Mouse (Mus musculus) ES-Bruce4 (cell line): ENCODE data around the gene Tgm1. TPM values are rescaled to one million over a fixed set of nuclear protein-coding genes. Genes with fewer than 3 reads are reported as not detected.

Experiments used
- H3K27ac ChIP-seq: 2 replicates; pipeline ENCODE4 v1.5.1; 2012; ENCODE audit warnings: low read length, inconsistent platforms; ENCODE audit not compliant: insufficient read depth
- H3K27me3 ChIP-seq: 2 replicates; pipeline ENCODE4 v1.6.1; 2012; ENCODE audit warnings: mild to moderate bottlenecking, low read length, inconsistent platforms; ENCODE audit not compliant: control insufficient read depth, poor library complexity, insufficient read depth, severe bottlenecking
- H3K36me3 ChIP-seq: 2 replicates; pipeline ENCODE4 v1.6.1; 2012; ENCODE audit warnings: inconsistent platforms, mild to moderate bottlenecking, low read length, moderate library complexity; ENCODE audit not compliant: control insufficient read depth, poor library complexity, insufficient read depth, severe bottlenecking
- H3K4me1 ChIP-seq: one replicate; pipeline ENCODE4 v1.8.1; 2011; ENCODE audit warnings: low read length; ENCODE audit not compliant: control insufficient read depth, insufficient read depth
- H3K4me3 ChIP-seq: 2 replicates; pipeline ENCODE4 v1.5.1; 2011; ENCODE audit warnings: low read depth, mild to moderate bottlenecking, low read length
- H3K9ac ChIP-seq: 2 replicates; pipeline ENCODE4 v1.6.1; 2012; ENCODE audit warnings: low read depth, mild to moderate bottlenecking, inconsistent platforms; ENCODE audit not compliant: poor library complexity, severe bottlenecking
- H3K9me3 ChIP-seq: replicated peaks from 2 replicates; pipeline ENCODE4 v1.6.1; 2012; ENCODE audit warnings: mild to moderate bottlenecking, low read length, inconsistent platforms; ENCODE audit not compliant: control insufficient read depth, poor library complexity, insufficient read depth, severe bottlenecking
- CTCF ChIP-seq: IDR thresholded peaks from one replicate; pipeline ENCODE4 v1.8.1; 2011; ENCODE audit warnings: low read depth, low read length
- EP300 ChIP-seq: IDR thresholded peaks from 2 replicates; pipeline ENCODE4 v1.6.1; 2011; ENCODE audit warnings: low read depth, low read length; ENCODE audit not compliant: insufficient read depth
- POLR2A ChIP-seq: IDR thresholded peaks from one replicate; pipeline ENCODE4 v1.8.1; 2011; ENCODE audit warnings: low read length; ENCODE audit not compliant: insufficient read depth
- polyA plus RNA-seq: library from polyadenylated mRNA; stranded (reverse); fragments of >200 nt; gene quantifications from 2 replicates; pipeline ENCODE4 v1.2.4, GENCODE M21; 2011; ENCODE audit warnings: low read depth; ENCODE audit not compliant: missing spikeins, insufficient read depth, insufficient read length

Tgm1 gene
- polyA plus RNA-seq, 1 experiment = 24.3 TPM

GRCm38 (mm10) chr14:55737086-55737687 is 23.5 kb upstream of the Tgm1 start:
- H3K36me3 ChIP-seq = no peaks in the 10 kb centered on the region; the same call in 1 of the 2 replicates

GRCm38 (mm10) chr14:55735758-55736157 is 22.0 kb upstream of the Tgm1 start:
- TF ChIP-seq CTCF (no peak), EP300 (no peak), POLR2A (no peak)
- Histone ChIP-seq H3K9ac (no peak overlapping the region), H3K9me3 (no peaks in the 10 kb centered on the region), H3K4me3 (no peak overlapping the region), H3K27me3 (no peaks in the 10 kb centered on the region), H3K27ac (no peak overlapping the region), H3K4me1 (no peaks in the 10 kb centered on the region), H3K36me3 (no peaks in the 10 kb centered on the region; the same call in 1 of the 2 replicates)

More at GRCm38 (mm10) chr14:55737086-55737687, 23.5 kb upstream of the Tgm1 start:
- TF ChIP-seq CTCF (no peak), EP300 (no peak), POLR2A (no peak)
- no peaks in the 10 kb centered on the region for H3K9me3 ChIP-seq
- H3K4me1 ChIP-seq = no peaks in the 10 kb centered on the region
- no peaks in the 10 kb centered on the region for H3K27me3 ChIP-seq
- no peak overlapping the region for H3K27ac ChIP-seq
- no peak overlapping the region for H3K4me3 ChIP-seq
- H3K9ac ChIP-seq = no peak overlapping the region

GRCm38 (mm10) chr14:55735334-55735733 is 21.6 kb upstream of the Tgm1 start:
- Histone ChIP-seq H3K27me3 (no peaks in the 10 kb centered on the region), H3K9me3 (no peaks in the 10 kb centered on the region), H3K36me3 (no peaks in the 10 kb centered on the region; the same call in 1 of the 2 replicates), H3K4me1 (no peaks in the 10 kb centered on the region), H3K4me3 (no peak overlapping the region), H3K27ac (no peak overlapping the region), H3K9ac (no peak overlapping the region)
- TF ChIP-seq EP300 = no peak
- no peak for TF ChIP-seq CTCF
- no peak for TF ChIP-seq POLR2A

- Histone ChIP-seq H3K27ac (no peak overlapping the region), H3K36me3 (no peaks in the 10 kb centered on the region; the same call in 1 of the 2 replicates)
These were observed 21.1 kb upstream of the Tgm1 start for GRCm38 (mm10) chr14:55734869-55735268.

GRCm38 (mm10) chr14:55733889-55734288 is 20.2 kb upstream of the Tgm1 start:
- H3K27ac ChIP-seq = no peak overlapping the region
- no peaks in the 10 kb centered on the region for H3K4me1 ChIP-seq
- no peak for TF ChIP-seq POLR2A
- TF ChIP-seq CTCF = no peak
- no peak for TF ChIP-seq EP300
- H3K9ac ChIP-seq = no peak overlapping the region
- no peaks in the 10 kb centered on the region; the same call in 1 of the 2 replicates for H3K36me3 ChIP-seq
- no peaks in the 10 kb centered on the region for H3K9me3 ChIP-seq
- H3K4me3 ChIP-seq = no peak overlapping the region
- no peaks in the 10 kb centered on the region for H3K27me3 ChIP-seq

More at GRCm38 (mm10) chr14:55734869-55735268, 21.1 kb upstream of the Tgm1 start:
- no peak overlapping the region for H3K9ac ChIP-seq
- no peaks in the 10 kb centered on the region for H3K27me3 ChIP-seq
- TF ChIP-seq EP300 = no peak
- TF ChIP-seq CTCF = no peak
- TF ChIP-seq POLR2A = no peak
- H3K4me1 ChIP-seq = no peaks in the 10 kb centered on the region
- no peaks in the 10 kb centered on the region for H3K9me3 ChIP-seq
- no peak overlapping the region for H3K4me3 ChIP-seq

GRCm38 (mm10) chr14:55730531-55731032 is 16.9 kb upstream of the Tgm1 start:
- no peak overlapping the region for H3K9ac ChIP-seq
- no peak for TF ChIP-seq CTCF
- TF ChIP-seq POLR2A = no peak
- TF ChIP-seq EP300 = no peak
- no peaks in the 10 kb centered on the region for H3K27me3 ChIP-seq
- no peak overlapping the region for H3K4me3 ChIP-seq
- H3K4me1 ChIP-seq = no peaks in the 10 kb centered on the region
- H3K27ac ChIP-seq = no peak overlapping the region
- no peaks in the 10 kb centered on the region for H3K36me3 ChIP-seq
- no peaks in the 10 kb centered on the region for H3K9me3 ChIP-seq
